Mouse (Mus musculus) layer of hippocampus, adult 11-12 months (tissue): ENCODE results near the gene Pmpca.
"Not testable (repeated sequence)": the region's sequence is repeated elsewhere in the genome, so short reads cannot be mapped to it uniquely, and the experiment has no call there.

ENCODE experiments used
- DNase-seq: peaks from one replicate; pipeline ENCODE4 v3.0.0; 2022; ENCODE audit warnings: low spot score

The Pmpca gene

DNA sequence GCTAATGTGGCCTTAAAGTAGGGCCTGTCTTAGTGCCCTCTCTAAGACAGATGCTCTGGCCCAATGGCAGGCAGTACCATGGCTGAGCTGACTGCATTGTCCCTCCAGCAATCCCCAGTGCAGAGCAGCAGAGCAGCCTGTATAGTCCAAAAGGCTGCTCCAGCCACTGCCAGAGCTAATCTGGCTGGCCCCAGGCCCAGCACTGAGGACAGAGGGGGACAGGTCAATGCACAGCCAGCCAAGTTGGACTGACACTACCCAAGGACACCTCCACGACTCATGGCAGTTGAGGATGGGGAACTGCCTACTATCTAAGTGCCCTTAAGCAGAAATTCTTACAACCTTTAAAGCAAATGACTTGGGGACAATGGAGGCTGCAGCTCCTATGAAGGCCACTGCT lies 20.6 kb upstream of the Pmpca start:
- DNase-seq, result no peak

DNA sequence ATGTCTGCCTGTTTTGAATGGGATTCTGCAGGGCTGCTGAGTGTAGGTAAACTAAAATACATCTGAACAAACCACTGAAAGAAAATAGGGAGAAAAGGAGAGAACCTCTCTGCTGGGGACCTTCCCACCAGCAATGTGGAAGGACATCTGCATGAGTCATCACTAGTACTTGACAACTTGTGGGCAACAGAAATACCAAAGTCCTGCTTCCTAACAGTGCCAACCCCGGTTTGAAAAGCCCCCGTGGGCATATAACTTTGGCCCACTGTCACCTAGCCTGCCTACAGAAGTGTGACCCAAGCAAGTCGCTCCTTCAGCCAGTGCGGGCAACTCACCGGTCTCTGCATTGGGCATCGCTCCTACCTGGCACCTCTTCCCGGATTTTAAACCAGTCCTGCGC lies 16.7 kb upstream of the Pmpca start:
- no peak for DNase-seq

DNA sequence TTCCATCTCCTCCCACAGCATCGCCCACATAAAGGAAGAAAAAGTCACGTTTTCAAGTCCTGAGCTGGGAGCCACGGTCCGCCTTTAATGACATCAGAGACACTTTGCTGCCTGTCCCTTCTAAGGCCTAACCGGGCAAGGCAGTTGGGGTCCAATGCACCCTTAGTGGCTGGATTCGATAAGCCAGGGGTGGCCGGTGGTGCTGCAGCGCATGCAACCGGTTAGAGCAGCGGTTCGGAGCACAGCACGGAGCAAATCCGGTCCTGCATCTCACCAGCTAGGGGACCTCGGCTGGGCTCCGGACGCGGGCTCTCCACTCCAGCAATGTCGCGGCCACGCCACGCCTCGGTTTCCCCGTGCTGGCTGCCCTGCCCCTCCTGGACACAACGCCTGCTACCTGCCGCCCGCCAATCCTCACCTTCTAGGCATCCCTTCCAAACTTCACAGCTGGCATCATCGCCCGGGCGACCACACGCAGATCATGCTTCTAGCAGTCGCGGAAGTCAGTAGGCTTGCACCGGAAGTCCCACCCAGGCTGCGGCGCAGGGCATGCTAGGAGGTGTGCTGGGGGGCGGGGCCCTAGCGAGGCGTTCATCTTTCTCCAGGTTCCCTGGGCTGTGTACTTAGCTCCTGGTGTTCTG lies 8.9 kb upstream of the Pmpca start, which contains the start of gene Snapc4:
Gene Snapc4, minus strand, starts transcription at position 523 of the 641 bp plus-strand sequence.
- peak; percentile 83 for DNase-seq

DNA sequence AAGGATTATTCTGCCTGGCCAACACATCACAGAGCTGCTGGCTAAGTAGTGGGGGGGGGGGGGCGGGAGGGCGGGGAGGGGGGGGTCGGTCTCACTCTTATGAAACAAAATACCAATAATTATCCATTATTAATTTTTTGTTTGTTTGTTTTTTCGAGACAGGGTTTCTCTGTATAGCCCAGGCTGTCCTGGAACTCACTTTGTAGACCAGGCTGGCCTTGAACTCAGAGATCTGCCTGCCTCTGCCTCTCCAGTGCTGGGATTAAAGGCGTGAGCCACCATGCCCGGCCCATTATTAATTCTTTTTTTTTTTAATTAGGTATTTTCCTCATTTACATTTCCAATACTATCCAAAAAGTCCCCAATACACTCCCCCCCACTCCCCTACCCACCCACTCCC lies 8.3 kb upstream of the Pmpca start:
- DNase-seq, result not testable (repeated sequence)

DNA sequence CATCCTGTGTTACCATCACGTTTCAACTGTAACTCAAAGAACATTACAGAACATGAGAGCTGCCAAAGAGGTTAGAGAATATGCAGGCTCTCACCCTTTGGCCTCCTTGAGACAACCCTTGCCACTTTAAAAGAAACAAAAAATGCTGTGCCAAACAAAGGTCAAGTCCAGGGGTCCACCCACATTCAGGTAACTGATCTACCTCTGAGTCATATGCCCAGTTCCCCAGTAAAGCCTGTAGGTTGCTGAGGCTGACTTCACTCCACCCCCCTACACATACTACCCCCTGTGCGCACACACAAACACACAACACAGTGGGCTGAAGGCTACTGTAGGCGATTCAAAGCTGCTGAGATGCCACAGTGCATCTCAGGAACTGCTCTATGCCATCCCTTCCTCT lies 1.4 kb upstream of the Pmpca start:
- DNase-seq, result no peak

DNA sequence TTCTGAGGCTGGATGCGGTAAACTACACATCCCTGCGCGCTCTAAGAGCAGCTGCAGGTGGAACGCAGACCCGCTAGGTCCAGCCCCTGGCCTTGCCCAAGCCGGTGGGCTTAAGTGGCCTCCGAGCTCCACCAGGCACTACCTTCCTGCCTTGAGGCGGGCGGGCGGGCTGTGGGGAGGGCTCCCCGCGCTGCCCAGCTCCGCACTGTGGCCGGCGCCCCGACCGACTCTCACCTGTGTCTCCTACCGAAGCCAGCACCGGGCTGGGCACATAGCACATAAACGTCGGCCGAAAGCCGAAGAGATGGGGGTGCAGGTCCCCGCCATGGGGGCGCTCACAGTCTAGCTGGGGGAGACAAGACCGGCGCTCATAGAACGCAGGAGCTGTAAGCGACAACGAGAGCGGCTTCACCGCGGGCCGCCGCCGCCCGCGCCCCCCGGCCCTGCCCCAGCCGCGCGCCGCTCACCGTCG lies 421 bp upstream of the Pmpca start:
- no peak for DNase-seq

DNA sequence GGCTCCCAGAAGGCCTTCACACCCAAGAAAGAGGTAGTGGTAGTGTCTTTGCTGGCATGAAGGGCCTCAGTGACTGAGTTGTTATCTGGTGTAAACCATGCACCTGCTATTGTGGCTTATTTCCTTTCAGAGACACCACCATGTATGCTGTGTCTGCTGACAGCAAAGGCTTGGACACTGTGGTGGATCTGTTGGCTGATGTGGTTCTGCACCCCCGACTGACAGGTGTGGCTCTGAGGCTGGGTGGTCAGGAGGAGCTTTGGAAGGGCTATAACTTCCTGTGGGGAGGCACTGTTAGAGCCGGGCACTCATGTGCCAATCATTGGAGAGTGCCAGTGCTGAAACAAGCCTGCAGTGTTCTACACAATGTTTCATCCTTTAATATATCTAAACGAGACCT lies 1.8 kb downstream of the Pmpca start:
- no peak for DNase-seq

DNA sequence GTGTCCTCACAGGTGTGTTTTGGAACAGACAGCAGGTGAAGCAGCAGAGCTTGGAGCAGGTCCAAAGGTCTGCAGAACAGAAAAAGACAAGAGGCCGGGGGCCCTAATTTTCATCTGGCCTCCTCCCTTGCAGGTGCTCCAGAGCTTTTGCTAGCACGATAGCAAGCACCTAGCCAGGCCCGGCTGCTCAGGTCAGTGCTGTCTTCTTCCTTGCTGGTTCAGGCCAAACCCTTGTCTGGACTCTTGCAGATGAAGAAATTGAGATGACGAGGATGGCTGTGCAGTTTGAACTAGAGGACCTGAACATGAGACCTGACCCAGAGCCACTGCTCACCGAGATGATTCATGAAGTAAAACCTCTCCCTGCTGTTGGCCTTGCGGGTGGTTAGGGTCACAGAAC lies 2.5 kb downstream of the Pmpca start:
- DNase-seq, result no peak

DNA sequence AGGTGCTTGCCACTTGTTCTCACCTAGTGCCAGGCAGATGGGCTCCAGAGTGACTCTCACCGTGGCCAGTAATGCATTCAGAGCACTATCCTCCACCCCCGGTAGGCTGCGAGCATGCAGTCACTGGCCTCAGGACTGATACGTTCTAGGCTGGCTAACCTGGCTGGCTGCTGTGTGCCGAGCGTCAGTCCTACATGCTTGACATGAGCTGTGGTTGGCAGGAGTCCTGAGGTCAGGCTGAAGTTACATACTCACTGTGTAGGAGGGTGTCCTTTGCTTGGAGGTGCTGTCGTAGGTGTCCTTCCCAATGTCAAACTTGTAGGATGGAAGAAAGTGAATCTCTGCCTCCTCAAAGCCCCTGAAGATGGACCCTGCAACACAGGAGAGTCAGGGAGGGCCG lies 9.8 kb downstream of the Pmpca start:
- no peak for DNase-seq

DNA sequence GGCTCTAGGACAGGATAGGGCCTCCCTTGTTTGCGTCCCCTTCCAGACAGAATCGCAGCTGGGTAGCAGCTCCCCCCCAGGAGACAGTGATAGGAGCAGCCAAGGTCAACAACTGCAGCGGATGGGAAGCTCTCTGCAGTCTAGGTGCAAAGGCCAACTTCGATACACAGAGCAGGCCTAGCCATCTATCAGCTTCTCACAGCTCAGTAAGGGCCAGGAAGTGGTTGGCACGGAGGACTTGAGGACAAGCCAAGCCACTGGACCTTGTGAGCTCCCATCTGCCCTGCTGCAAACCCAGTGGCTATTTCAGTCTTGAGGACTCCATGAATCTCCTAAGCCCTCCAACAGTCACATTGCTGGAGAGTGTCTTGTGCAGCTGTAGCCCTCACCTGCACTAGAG lies 10.5 kb downstream of the Pmpca start:
- no peak for DNase-seq

DNA sequence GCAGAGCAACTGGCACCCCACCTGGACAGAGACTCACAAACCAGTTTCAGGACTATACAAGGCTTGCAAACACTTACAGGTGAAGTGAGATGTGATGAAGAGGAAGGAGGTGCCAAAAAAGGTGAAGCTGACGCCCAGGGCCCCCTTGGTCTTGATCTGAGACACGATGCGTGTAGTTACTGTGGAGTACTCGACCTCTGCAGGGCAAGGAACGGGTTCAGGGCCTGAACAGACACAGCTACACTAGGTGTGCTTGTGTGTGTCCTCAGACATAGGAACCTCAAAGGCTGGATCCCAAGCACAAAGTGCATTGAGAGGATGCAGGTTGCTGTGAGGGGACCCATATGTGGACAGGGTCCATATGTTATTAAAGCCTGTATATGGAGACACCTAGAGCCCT lies 11.2 kb downstream of the Pmpca start:
- DNase-seq, result no peak

DNA sequence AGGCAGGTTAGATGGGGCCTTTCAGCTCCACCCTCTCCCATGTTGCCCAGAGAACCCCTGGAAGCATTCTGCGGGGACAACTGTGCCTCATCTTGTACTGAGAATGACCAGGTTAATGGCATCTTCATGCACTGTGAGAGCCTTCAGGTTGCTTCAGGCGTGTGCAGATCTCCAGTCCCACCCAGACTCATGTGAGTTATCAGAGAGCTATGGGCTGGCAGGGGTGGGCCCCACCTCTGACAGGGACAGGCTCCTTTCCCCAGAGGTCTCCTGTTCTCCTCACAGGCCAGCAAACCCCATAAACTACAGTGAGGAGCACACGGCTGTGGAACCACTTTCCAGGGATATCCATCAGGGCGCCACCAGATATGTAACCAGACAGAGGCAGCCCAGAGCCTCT lies 11.9 kb downstream of the Pmpca start:
- no peak for DNase-seq

DNA sequence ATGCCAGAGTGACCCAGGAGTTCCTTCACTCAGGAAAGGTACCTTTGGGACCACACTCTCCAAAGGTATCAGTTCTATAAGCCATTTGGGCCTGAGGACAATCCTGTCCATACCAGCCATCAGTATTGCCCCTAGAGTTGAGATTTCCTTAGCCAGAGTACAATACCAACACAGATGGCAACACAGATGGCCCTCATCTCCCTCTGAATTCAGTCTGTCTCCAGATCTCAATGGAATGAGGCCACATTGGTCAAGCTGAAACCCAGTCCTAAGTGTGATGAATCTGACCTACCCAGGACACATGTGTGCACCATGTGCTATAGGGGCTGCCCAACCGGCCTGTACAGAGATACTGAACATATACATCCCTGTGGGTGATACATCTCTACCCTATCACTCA lies 13.1 kb downstream of the Pmpca start:
- DNase-seq, result no peak

DNA sequence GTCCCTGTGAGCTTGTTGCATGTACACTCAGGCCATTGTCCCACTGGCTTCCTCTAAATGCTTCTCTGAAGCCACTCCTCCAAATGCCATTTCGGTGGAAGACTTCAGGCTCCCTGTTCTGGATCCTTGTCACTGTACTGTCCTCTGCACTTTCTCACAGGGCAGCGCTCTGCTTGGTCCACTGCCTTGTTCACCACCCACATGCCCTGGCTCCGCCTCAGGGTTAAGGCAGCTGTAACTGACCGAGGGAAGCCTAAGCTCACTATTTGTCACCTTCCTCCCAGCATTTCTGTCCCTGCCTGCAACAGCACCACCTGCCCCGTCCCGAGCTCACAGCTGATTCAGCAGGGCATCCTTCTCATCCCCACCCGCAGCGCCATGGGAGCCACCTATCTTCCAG lies 14.2 kb downstream of the Pmpca start:
- DNase-seq, result no peak

DNA sequence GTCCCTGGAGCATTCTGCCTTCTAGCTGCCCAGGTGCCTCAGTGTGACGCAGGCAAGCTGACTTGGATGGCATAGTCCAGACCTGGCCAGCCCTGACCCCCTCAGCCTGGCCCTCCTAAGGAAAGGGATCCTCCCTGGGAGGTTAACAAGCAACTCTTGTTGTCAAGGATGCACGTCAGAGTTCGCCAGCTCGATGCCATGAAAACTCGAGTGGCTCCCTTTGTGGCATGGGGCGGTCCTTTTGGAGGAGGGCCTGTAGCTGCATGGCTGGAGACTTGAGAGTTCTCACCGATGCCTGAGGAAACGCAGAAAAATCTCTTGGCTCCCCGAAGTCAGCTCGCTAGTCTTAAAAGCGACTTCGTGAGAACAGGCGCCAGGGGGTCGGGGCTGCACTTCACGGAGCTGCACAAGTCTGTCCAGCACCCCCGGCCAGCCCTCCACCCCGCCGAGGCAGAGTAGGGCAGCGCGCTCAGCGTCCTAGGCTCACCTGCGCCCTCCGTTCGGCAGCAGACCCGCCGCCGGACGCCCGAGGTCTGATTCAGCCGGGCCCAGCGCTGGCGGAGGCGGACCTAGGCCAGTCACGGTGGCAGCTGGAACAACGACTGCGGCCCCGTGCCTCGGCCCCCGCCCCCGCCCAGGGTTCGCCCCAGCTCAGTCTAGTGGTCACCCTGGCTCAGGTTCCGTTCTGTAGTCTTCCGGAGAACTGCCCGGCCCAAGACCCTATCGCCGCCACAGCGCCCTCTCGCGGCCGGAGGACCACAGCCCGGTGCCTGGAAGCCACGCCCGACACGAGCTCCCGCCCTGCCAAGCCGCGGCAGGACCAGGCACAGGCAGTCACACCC lies 19.6 kb downstream of the Pmpca start, which contains the start of gene Inpp5e:
Gene Inpp5e, minus strand, starts transcription at position 689 of the 842 bp plus-strand sequence.
- peak; percentile 96 for DNase-seq

DNA sequence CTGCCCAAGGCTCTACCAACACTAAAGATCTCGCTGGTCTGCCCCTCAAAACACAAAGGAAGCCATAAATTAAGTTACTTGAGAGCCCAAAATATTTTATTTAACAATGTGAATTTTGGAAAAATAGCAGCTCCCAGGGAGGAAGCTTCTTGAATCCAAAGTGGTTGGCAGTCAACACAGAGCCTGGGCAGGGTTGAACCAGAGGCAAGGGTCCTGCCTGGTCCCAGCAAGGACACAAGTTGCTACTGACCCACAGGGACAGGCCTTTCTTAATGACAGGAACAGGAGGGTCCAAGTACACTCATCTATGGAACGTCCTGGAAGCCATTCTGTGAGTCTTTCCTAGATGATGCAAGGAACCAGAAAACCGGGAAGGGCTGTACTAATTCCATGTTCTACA lies 20.2 kb downstream of the Pmpca start:
- DNase-seq, result no peak

DNA sequence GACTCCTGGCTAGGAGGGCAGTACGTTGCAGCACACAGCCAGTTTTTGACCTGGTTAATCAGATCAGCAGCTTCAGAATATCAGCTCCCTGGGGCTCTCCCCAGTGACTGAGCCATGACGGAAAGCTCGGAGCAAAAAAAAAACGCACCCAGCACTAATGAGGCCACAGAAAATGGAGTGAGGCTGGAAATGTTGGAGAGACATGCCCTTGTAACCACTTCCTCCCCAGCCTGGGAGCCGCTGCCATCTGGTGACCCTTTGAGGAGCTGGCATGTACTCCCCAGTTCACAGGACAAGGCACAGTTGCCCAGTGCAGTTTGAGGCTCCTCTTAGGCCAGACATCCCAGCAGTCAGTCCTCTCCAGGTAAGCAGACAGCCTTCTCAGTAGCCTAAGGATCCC lies 21.0 kb downstream of the Pmpca start:
- no peak for DNase-seq

DNA sequence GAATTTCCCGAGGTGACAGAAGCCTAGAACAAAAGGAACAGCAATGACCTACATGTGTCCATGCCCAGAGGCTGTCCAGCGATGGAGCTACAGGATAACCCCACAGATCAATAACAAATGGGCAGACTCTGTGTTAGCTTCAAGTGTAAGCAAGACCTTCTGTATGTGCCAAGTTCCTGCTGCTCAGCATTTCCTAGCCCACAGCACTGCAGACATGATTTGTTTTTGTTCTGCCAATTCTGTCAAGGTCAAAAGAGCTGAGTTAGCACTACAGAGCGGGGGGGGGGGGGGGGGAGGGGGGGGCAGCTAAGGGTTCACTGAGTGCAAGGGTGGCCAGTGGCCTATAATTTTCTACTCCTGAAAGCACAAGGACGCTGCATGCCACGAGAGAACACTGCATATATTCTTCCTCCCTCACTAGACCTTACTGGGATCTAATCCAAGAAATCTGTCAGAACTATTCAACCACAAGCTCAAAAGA lies 21.8 kb downstream of the Pmpca start:
- no peak for DNase-seq

DNA sequence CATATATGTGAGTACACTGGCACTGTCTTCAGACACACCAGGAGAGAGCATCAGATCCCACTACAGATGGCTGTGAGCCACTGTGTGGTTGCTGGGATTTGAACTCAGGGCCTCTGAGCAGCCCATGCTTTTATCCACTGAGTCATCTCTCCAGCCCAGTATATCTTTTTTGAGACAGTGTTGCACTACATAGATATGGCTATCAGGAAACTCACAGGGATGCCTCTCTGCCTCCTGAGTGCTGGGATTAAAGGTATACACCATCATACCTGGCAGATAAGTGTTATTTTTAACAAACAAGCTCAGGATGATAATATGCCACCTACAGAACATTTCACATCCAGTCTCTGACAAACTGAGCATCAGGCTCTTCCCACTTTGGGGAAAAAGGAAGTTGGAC lies 27.9 kb downstream of the Pmpca start:
- no peak for DNase-seq

DNA sequence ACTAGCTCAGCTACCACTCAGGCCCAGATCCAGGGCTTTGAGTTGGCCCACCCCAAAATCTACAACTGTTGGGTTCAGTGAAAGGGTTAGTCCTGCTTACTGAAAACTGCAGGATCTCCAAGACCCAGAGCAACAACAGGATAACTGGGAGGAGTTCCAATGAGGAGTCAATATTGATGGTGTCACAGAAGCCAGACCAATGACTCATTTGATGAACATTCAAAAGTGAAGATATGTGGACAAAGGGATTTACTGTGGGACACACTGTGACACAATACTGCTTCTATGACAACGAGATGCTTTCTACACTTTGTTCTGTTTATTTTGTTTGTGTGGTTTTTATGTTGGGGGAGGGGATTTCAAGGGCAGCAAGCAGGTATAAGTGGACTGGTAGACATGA lies 29.0 kb downstream of the Pmpca start:
- DNase-seq, result no peak

DNA sequence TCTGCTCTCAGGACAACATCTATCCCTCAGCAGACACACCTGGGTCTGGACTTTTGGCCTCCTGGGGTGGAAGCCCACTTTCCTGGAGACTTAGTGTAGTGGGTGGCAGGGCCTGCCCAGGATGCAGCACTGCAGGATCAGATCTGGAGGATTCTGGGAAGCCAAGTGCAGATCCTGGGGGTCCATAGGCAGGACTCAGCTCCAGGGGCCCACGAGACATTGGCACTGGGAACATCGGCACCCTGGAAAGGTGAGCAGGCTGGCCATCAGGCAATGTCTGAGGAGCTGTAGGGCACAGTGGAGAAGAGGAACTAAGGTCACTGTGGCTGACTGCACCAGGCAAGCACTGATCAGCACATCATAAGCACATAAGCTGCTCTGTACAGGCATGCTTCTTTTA lies 32.8 kb downstream of the Pmpca start:
- DNase-seq, result no peak

DNA sequence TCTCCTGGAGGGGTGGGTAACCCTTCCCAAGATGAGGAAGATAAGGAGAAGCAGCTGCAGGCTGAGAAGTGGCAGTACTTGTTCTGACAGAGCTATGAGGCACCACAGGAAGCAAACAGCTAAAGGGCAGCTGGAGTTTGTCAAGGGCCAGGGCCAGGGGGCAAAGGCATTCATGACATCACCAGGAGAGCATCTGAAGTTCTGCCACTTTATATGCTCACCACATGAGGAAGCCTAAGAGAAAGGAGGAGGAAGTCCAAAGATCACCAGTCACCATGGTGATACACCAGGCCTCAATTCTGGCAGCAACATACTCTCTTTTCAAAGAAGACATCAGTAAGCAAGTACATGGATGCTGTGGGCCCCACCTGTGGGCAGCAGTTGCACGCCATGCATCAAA lies 33.9 kb downstream of the Pmpca start:
- DNase-seq, result no peak

DNA sequence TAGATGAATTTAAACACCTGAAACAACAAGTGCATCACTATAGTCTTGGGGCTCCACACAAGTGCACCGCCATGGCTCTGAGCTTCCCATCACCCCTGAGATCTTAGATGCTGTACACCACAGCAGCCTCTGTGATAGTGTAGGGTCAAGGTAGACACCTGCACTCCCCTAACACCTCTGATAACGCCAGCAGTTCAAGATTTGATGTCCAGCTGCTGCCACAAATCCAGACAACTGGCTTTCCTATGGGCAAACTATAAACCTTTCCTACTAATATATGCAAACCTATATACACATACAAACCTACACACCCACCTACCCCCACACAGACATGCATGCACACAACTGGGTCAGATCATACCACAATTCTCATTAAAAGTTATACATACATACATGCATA lies 35.4 kb downstream of the Pmpca start:
- DNase-seq, result no peak
